Mouse (Mus musculus) hindbrain, embryonic 12.5 days (tissue): ENCODE results near the gene Taz. TPM values are rescaled to one million over a fixed set of nuclear protein-coding genes. Genes with fewer than 3 reads are reported as not detected.

Experiments
- ATAC-seq: fragments of 200-750 bp; cut with Nextera tagmentation; 2 replicates; pipeline ENCODE4 v1.8.0; 2017; ENCODE audit warnings: moderate TSS enrichment; ENCODE audit not compliant: low FRiP score
- H3K27ac ChIP-seq: fragments of 300-500 bp; sonication (generic); 2 replicates; pipeline ENCODE4 v1.5.1; 2016; ENCODE audit warnings: mild to moderate bottlenecking
- H3K27me3 ChIP-seq: fragments of 300-500 bp; sonication (generic); 2 replicates; pipeline ENCODE4 v1.6.1; 2016; ENCODE audit warnings: mild to moderate bottlenecking
- H3K36me3 ChIP-seq: fragments of 300-500 bp; sonication (generic); 2 replicates; pipeline ENCODE4 v1.6.1; 2016; ENCODE audit warnings: mild to moderate bottlenecking
- H3K4me1 ChIP-seq: fragments of 300-500 bp; sonication (generic); 2 replicates; pipeline ENCODE4 v1.6.1; 2016
- H3K4me2 ChIP-seq: fragments of 300-500 bp; sonication (generic); replicated peaks from 2 replicates; pipeline ENCODE4 v1.6.1; 2016; ENCODE audit warnings: mild to moderate bottlenecking
- H3K4me3 ChIP-seq: fragments of 300-500 bp; sonication (generic); 2 replicates; pipeline ENCODE4 v1.5.1; 2016; ENCODE audit warnings: mild to moderate bottlenecking
- H3K9ac ChIP-seq: fragments of 300-500 bp; sonication (generic); 2 replicates; pipeline ENCODE4 v1.6.1; 2016; ENCODE audit warnings: mild to moderate bottlenecking, moderate library complexity
- H3K9me3 ChIP-seq: fragments of 300-500 bp; sonication (generic); replicated peaks from 2 replicates; pipeline ENCODE4 v1.6.1; 2016; ENCODE audit warnings: mild to moderate bottlenecking
- WGBS: fragments of 180-500 bp; shearing (Covaris S2); methylation state at CpG from one replicate; pipeline ENCODE4 v1.1.7; 2016; 5-methylcytosine and 5-hydroxymethylcytosine counted together
- polyA plus RNA-seq: library from polyadenylated mRNA; unstranded; fragments of >200 nt; fragmentation: Nextera tagmentation; extraction: Ambion mirVana; gene quantifications from 2 replicates; pipeline ENCODE4 v1.2.1, GENCODE M21; 2016

The Taz gene
- polyA plus RNA-seq: 80.2 and 85.6 TPM in 2 replicates

DNA sequence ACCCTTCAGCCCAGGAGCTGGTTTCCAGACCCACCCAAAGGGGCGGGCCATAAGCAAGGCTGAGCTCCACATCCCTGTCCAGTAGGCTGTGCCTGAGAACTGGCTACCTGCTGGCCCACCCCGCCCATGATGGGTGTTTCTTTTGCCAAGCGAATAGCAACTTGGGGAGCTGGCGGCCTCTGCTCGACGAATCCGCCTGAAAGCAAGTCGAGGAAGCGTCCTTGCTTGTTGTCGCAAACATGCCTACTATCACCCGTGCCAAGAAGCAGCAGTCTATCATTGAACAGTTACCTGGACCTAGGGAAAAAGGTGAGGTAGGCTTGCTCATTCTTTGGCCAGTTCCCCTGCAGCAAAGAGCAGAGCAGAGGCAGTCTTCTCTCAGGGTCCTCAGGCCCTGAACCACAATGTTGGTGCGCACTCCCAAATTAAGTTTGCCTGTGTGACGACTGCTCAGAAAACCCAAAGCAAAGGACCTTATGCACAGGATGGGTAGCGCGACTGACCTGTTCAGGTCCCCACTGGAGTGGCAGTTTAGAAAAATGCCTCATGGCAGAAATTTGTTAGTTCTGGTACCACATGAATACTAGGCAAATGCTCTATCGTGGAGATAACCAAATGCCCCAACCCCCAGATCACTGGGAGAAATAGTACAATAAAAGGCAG, at the start of gene Taz, which contains the start of gene Dnase1l1:
Taz (plus strand) TSS at position 181 of the 663 bp plus-strand sequence.
Dnase1l1 (minus strand) TSS at position 606 of the 663 bp plus-strand sequence.
- peak within 1 kb of the TSS; percentile 67 for H3K4me2 ChIP-seq
- peak; percentile 65 for ATAC-seq
- H3K4me3 ChIP-seq: peak within 1 kb of the TSS; percentile 57
- H3K36me3 ChIP-seq: no peaks in the 10 kb centered on the region
- H3K27ac ChIP-seq: peak within 1 kb of the TSS; percentile 70
- WGBS: 19% methylated on average over 16 of the region's 16 CpGs
- no peaks in the 10 kb centered on the region for H3K27me3 ChIP-seq
- peaks cover 12% of the 10 kb centered on the region for H3K4me1 ChIP-seq
- H3K9ac ChIP-seq: peak within 1 kb of the TSS; percentile 70
- H3K9me3 ChIP-seq: no peaks in the 10 kb centered on the region

DNA sequence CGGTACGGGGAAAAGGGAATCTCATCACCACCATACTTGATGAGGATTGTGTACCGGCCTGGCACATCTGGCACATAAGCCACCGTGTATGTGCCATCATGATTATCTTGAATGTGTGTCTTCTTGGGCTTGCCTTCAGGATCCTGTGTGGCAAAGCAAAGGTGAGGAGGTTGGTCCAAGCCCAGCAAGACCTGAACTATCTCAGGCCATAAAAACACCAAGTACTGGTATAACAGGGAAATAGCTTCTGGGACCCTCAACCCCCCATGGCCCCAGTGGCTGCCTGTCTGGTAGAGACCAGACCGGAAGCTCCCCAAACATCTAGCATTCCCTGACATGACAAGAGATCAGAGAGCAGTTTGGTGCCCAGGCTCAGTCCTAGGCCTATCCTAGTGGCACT, 48.5 kb upstream of the Taz start:
- Histone ChIP-seq H3K4me2 (no peak overlapping the region), H3K27me3 (no peaks in the 10 kb centered on the region), H3K27ac (no peak overlapping the region), H3K9me3 (no peaks in the 10 kb centered on the region), H3K9ac (no peak overlapping the region), H3K4me1 (no peaks in the 10 kb centered on the region), H3K36me3 (peaks cover 91% of the 10 kb centered on the region), H3K4me3 (no peak overlapping the region)
- no peak for ATAC-seq
- WGBS: 95% methylated on average over 5 of the region's 5 CpGs

DNA sequence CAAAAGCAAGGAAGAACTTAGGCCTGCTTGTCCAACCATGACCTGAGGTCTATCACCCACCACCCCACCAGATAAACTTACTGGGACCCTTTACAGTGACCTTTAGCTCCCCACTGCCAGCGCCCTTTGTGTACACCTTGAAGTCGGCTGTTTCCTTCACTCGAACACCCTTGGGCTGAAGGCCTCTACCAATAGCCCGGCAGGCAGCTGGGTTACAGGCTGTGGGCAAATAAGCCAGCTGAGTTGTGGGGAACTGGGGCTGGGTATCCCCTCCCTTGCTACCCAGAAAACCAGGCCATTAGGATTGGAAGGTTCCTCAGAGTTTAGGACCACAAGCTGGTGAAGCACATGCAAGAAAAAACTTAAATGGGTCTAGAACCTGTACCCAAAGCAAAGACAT, 41.4 kb upstream of the Taz start:
- no peak for ATAC-seq
- no peak overlapping the region for H3K4me2 ChIP-seq
- H3K36me3 ChIP-seq: peaks cover 73% of the 10 kb centered on the region
- WGBS: 88% methylated on average over 4 of the region's 4 CpGs
- no peaks in the 10 kb centered on the region for H3K9me3 ChIP-seq
- no peaks in the 10 kb centered on the region for H3K27me3 ChIP-seq
- no peak overlapping the region for H3K27ac ChIP-seq
- no peak overlapping the region for H3K4me3 ChIP-seq
- no peak overlapping the region for H3K9ac ChIP-seq
- peaks cover 9% of the 10 kb centered on the region for H3K4me1 ChIP-seq

DNA sequence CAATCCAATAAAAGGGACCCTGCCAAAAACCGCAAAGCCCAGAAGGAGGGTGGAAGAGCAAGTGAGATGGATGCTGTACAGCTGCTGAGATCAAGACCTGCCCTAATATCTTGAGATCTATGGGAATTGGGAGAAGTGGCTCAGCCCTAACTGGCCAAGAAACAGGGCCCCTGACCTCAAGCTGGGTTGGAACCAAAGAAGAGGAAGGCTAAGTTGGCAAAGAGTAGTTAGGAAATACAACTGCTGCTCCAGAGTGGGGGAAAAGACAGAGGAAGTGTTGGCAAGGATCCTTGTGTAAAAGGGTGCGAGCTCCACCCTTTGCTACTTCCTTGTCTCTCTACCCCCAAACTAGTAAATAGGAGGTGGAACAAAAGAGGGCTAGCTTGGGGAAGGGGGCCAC, 38.3 kb upstream of the Taz start:
- Histone ChIP-seq H3K36me3 (peaks cover 47% of the 10 kb centered on the region), H3K27ac (no peak overlapping the region), H3K9ac (peak overlapping the region; percentile 77), H3K4me3 (peak overlapping the region; percentile 58), H3K4me1 (peaks cover 9% of the 10 kb centered on the region), H3K9me3 (no peaks in the 10 kb centered on the region), H3K4me2 (peak overlapping the region; percentile 58), H3K27me3 (no peaks in the 10 kb centered on the region)
- 93% methylated on average over 2 of the region's 2 CpGs for WGBS
- no peak for ATAC-seq

DNA sequence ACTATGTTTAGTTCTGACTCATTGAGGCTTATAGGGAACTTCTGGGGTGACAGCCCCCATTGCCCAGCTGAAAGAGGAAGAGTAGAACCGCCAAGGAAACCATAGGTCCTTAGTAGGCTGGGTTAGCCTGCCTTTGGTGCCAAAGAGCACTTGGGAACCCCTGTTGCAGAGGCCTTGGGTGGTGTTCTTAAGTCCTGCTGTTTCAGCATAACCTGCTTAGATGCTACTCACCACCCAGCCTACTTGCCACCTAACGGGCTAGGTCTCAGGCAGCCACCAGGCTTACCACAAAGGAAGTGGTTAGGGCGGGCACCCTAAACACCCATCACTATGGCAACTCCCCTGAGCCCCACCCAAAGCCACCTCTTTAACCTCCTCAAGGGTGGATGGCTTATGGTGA, 37.9 kb upstream of the Taz start:
- Histone ChIP-seq H3K36me3 (peaks cover 43% of the 10 kb centered on the region), H3K9ac (peak overlapping the region; percentile 77), H3K27me3 (no peaks in the 10 kb centered on the region), H3K4me2 (peak overlapping the region; percentile 58), H3K9me3 (no peaks in the 10 kb centered on the region), H3K4me3 (peak overlapping the region; percentile 58), H3K27ac (peak overlapping the region; percentile 30; the same call in 1 of the 2 replicates), H3K4me1 (peaks cover 9% of the 10 kb centered on the region)
- no peak for ATAC-seq
- WGBS: 79% methylated on average over 3 of the region's 3 CpGs

DNA sequence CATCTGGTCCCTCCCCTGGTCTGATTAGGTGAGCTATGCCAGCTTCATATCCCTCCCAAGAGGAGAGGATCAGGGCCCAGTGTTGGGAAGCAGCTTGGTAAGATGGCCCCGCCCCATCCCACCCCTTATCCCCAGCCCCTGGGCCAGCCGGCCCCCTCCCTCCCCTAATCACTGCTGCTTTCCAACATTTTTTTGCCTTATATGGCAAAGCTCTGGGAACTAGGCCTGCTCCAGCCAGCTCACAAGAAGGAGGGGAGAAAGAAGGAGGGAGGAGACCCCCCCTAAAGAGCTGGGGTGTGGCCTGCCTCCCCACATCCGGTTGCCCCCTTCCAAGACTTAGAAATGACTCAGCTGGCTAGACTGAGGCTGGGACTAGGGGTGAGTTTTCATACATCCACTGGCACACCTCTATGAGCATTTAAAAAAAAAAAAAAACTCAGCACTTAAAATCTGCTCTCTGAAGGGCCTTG, 37.1 kb upstream of the Taz start:
- peak overlapping the region; percentile 77 for H3K9ac ChIP-seq
- H3K4me2 ChIP-seq: peak overlapping the region; percentile 58
- peak overlapping the region; percentile 88 for H3K27ac ChIP-seq
- peaks cover 9% of the 10 kb centered on the region for H3K4me1 ChIP-seq
- peaks cover 35% of the 10 kb centered on the region for H3K36me3 ChIP-seq
- WGBS: 19% methylated on average over 3 of the region's 3 CpGs
- H3K4me3 ChIP-seq: peak overlapping the region; percentile 58
- no peaks in the 10 kb centered on the region for H3K27me3 ChIP-seq
- peak; percentile 44 for ATAC-seq
- H3K9me3 ChIP-seq: no peaks in the 10 kb centered on the region

DNA sequence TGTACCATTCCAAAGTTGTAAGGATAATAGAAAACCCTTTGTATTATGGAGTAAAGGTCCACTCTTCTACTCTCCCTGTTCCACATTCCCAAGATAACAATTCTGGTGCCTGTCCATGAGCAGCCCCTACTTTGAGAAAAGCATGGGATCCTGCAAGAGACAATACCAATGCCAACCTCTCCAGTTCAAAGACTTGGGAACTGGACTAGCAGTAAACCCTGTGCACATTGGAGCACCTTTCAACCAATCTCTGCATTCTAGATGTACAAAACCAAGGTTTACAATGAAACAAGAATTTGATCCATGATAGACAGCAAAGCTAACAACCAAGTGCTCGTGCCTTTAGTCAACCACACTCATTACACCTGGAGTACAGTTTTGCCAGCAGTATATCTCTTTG, 36.6 kb upstream of the Taz start:
- Histone ChIP-seq H3K27ac (peak overlapping the region; percentile 88), H3K36me3 (peaks cover 30% of the 10 kb centered on the region), H3K4me2 (peak overlapping the region; percentile 58), H3K9ac (peak overlapping the region; percentile 77), H3K9me3 (no peaks in the 10 kb centered on the region), H3K4me3 (peak overlapping the region; percentile 58), H3K4me1 (peaks cover 9% of the 10 kb centered on the region), H3K27me3 (no peaks in the 10 kb centered on the region)
- no peak for ATAC-seq
- 36% methylated on average over 1 of the region's 1 CpGs for WGBS

DNA sequence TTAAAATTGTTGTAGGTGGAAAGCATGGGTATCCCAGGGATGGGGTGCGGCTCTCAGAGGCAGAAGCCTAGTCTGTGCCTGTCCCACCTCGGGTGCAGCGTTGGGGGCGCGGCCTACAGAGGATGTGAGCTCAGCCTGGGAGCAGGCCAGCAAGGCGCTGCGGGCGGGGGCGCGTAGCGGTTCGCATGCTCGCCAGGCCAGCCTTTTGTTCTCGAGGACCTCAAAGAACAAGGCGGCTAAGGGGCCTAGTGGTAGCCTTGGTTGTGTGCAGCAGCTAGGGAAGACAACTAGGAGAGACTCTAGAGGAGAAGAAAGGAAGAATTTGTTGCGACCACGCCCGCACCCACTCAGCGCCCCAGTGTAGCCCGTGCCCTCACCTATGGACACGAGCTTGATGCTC, 36.0 kb upstream of the Taz start:
- WGBS: 30% methylated on average over 19 of the region's 21 CpGs
- Histone ChIP-seq H3K9ac (peak overlapping the region; percentile 77), H3K36me3 (peaks cover 24% of the 10 kb centered on the region), H3K9me3 (no peaks in the 10 kb centered on the region), H3K4me2 (peak overlapping the region; percentile 58), H3K4me3 (peak overlapping the region; percentile 58), H3K27me3 (no peaks in the 10 kb centered on the region), H3K27ac (peak overlapping the region; percentile 88), H3K4me1 (peaks cover 9% of the 10 kb centered on the region)
- peak; percentile 51 for ATAC-seq

DNA sequence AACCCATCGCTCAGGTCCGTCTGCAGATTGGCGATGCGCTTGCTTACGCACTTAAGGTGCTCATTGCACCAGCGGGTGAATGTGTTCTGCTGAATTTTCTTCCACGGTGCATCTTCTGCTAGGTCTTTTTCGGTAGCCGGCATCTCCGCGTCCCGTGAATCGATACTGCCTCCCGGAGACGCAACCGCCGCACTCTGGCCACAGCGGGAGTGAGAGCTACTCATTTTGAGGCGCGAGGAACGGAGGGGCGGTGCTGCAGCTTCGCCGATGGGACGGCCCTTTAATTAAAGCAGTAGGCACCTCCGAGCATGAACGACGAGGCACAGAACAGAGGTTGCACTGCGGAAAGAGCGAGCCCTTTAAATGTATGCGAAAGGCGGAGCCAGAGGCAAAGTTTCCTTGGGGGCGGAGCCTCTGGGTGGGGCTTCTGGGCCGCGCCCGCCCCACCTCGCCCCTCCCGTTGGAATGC, 35.5 kb upstream of the Taz start:
- 17% methylated on average over 38 of the region's 38 CpGs for WGBS
- Histone ChIP-seq H3K4me2 (peak overlapping the region; percentile 58), H3K9me3 (no peaks in the 10 kb centered on the region), H3K27ac (peak overlapping the region; percentile 88), H3K9ac (peak overlapping the region; percentile 77), H3K4me3 (peak overlapping the region; percentile 58), H3K36me3 (peaks cover 19% of the 10 kb centered on the region), H3K27me3 (no peaks in the 10 kb centered on the region), H3K4me1 (peaks cover 9% of the 10 kb centered on the region)
- peak; percentile 91 for ATAC-seq

DNA sequence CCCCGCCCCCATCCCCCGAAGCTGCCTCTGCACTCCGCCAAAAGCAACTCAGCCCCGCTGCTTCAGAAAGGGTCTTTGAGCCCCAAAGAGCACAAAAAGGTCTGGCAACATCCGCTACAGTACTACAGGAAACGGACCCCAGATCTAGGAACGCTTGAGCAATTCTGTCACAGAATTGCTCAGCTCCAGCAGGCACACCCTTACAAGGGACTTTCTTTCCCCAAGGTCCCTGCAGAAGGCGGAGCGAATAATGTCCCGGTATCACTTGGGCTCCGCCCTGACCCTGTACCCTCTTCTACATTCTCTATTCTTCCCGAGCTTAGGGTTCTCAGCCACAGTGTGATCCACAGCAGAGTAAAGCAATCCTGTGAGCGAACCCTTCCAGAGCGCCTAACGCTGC, 35.0 kb upstream of the Taz start:
- H3K4me2 ChIP-seq: peak overlapping the region; percentile 58

DNA sequence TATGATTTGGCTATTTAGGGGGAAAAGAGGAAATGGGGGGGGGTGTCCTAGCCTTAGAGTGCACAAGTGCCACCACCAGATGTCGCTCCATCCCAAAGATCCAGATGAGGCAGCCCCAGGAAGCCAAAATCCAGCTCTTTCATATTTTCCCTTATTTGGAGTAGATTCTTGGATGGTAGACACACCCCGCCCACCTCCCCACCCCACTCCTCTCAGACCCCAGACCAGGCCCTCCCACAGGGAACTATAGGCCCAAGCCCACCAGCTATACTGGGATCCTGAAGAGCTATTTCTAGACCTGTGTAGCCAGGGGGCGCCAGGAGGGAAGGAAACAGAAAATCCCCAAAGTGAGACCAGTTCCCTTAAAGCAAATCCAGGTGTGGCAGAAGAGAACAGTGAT, 33.1 kb upstream of the Taz start:
- WGBS: 22% methylated on average over 3 of the region's 3 CpGs
- Histone ChIP-seq H3K9me3 (no peaks in the 10 kb centered on the region), H3K27ac (no peak overlapping the region), H3K4me1 (peaks cover 5% of the 10 kb centered on the region), H3K36me3 (no peaks in the 10 kb centered on the region), H3K4me3 (no peak overlapping the region), H3K9ac (no peak overlapping the region), H3K27me3 (no peaks in the 10 kb centered on the region), H3K4me2 (no peak overlapping the region; the same call in 1 of the 2 replicates)
- ATAC-seq: no peak

More for the DNA sequence above, 35.0 kb upstream of the Taz start:
- Histone ChIP-seq H3K27me3 (no peaks in the 10 kb centered on the region), H3K27ac (peak overlapping the region; percentile 80), H3K4me3 (peak overlapping the region; percentile 58), H3K9me3 (no peaks in the 10 kb centered on the region), H3K9ac (peak overlapping the region; percentile 50; the same call in 1 of the 2 replicates), H3K36me3 (peaks cover 14% of the 10 kb centered on the region), H3K4me1 (peaks cover 9% of the 10 kb centered on the region)
- WGBS: 24% methylated on average over 15 of the region's 15 CpGs
- ATAC-seq: peak; percentile 20; the same call in 1 of the 2 replicates

DNA sequence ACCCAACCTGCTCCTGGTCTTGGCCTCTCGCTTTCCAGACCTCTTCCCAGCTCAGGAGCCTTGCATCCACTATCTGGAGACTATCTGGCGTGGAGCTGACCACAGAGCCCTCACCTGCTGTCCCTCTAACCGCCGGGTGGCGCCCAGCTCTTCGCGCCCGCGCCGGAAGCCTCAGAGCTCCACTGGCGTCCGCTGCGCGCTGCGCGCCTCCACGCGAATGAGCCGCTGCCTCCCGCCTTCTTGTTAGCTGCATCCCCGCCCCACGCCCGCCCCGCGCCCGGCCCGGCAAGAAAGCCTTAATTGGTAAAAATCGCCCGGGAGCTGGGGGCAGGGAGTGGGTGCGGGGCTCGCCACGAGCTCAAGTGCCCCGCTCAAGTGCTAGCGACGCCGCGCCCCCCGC, 32.1 kb upstream of the Taz start, which contains the start of gene Flna:
Flna (minus strand) TSS at position 206 of the 400 bp plus-strand sequence.
- WGBS: 28% methylated on average over 38 of the region's 38 CpGs
- Histone ChIP-seq H3K27ac (peak within 1 kb of the TSS; percentile 35), H3K9me3 (no peaks in the 10 kb centered on the region), H3K4me2 (peak within 1 kb of the TSS; percentile 62), H3K27me3 (no peaks in the 10 kb centered on the region), H3K9ac (peak within 1 kb of the TSS; percentile 63), H3K36me3 (no peaks in the 10 kb centered on the region), H3K4me3 (peak within 1 kb of the TSS; percentile 42), H3K4me1 (no peaks in the 10 kb centered on the region)
- no peak for ATAC-seq
